Mouse (Mus musculus): ENCODE measurements around the gene Ap5z1. TPM values are rescaled to one million over a fixed set of nuclear protein-coding genes. Genes with fewer than 3 reads are reported as not detected.

Gene Ap5z1
- polyA plus RNA-seq, 1 experiment: 50.6 TPM

GRCm38 (mm10) chr5:142423141-142423540, 40.6 kb upstream of the Ap5z1 start:
- DNase-seq: no peak
- Histone ChIP-seq H3K4me3 (replicated peaks; ENCODE audit: extremely low read depth, low read depth, low read length) (no peak overlapping the region), H3K4me1 (ENCODE audit: control insufficient read depth, insufficient read depth, low read length) (peaks cover 42% of the 10 kb centered on the region)
- 88% methylated on average over 10 of the region's 10 CpGs for WGBS
- TF ChIP-seq POLR2A (IDR thresholded peaks at IDR 0.05; ENCODE audit: borderline replicate concordance, extremely low read depth, low read depth, low read length) (no peak), CTCF (IDR thresholded peaks at IDR 0.05; ENCODE audit: insufficient read depth, low read length) (no peak)

- TF ChIP-seq POLR2A (IDR thresholded peaks at IDR 0.05; ENCODE audit: borderline replicate concordance, extremely low read depth, low read depth, low read length): no peak
- TF ChIP-seq CTCF (IDR thresholded peaks at IDR 0.05; ENCODE audit: insufficient read depth, low read length): no peak
- DNase-seq: no peak
- peaks cover 44% of the 10 kb centered on the region for H3K4me1 ChIP-seq (ENCODE audit: control insufficient read depth, insufficient read depth, low read length)
Measured at GRCm38 (mm10) chr5:142423701-142424100, 40.0 kb upstream of the Ap5z1 start.

GRCm38 (mm10) chr5:142424627-142425349, 39.0 kb upstream of the Ap5z1 start:
- peak; percentile 73 for DNase-seq
- peak overlapping the region; percentile 46 for H3K4me3 ChIP-seq (replicated peaks; ENCODE audit: extremely low read depth, low read depth, low read length)
- peaks cover 44% of the 10 kb centered on the region for H3K4me1 ChIP-seq (ENCODE audit: control insufficient read depth, insufficient read depth, low read length)
- WGBS: 15% methylated on average over 13 of the region's 13 CpGs
- TF ChIP-seq POLR2A (IDR thresholded peaks at IDR 0.05; ENCODE audit: borderline replicate concordance, extremely low read depth, low read depth, low read length) (peak; percentile 36; the same call in 1 of the 2 replicates), CTCF (IDR thresholded peaks at IDR 0.05; ENCODE audit: insufficient read depth, low read length) (no peak)

More at GRCm38 (mm10) chr5:142423701-142424100, 40.0 kb upstream of the Ap5z1 start:
- no peak overlapping the region for H3K4me3 ChIP-seq (replicated peaks; ENCODE audit: extremely low read depth, low read depth, low read length)
- 58% methylated on average over 3 of the region's 3 CpGs for WGBS

- 71% methylated on average over 2 of the region's 2 CpGs for WGBS
- Histone ChIP-seq H3K4me3 (replicated peaks; ENCODE audit: extremely low read depth, low read depth, low read length) (no peak overlapping the region), H3K4me1 (ENCODE audit: control insufficient read depth, insufficient read depth, low read length) (peaks cover 46% of the 10 kb centered on the region)
- DNase-seq: no peak
- no peak for TF ChIP-seq POLR2A (IDR thresholded peaks at IDR 0.05; ENCODE audit: borderline replicate concordance, extremely low read depth, low read depth, low read length)
- TF ChIP-seq CTCF (IDR thresholded peaks at IDR 0.05; ENCODE audit: insufficient read depth, low read length): no peak
Measured at GRCm38 (mm10) chr5:142426476-142426875, 37.3 kb upstream of the Ap5z1 start.

- WGBS: 54% methylated on average over 10 of the region's 10 CpGs
- peaks cover 57% of the 10 kb centered on the region for H3K4me1 ChIP-seq (ENCODE audit: control insufficient read depth, insufficient read depth, low read length)
- no peak for DNase-seq
- TF ChIP-seq POLR2A (IDR thresholded peaks at IDR 0.05; ENCODE audit: borderline replicate concordance, extremely low read depth, low read depth, low read length): no peak
- TF ChIP-seq CTCF (IDR thresholded peaks at IDR 0.05; ENCODE audit: insufficient read depth, low read length): no peak
- no peak overlapping the region for H3K4me3 ChIP-seq (replicated peaks; ENCODE audit: extremely low read depth, low read depth, low read length)
Measured at GRCm38 (mm10) chr5:142427876-142428275, 35.9 kb upstream of the Ap5z1 start.

GRCm38 (mm10) chr5:142428691-142429090, 35.1 kb upstream of the Ap5z1 start:
- no peak for DNase-seq
- Histone ChIP-seq H3K4me3 (replicated peaks; ENCODE audit: extremely low read depth, low read depth, low read length) (no peak overlapping the region), H3K4me1 (ENCODE audit: control insufficient read depth, insufficient read depth, low read length) (peaks cover 61% of the 10 kb centered on the region)
- no peak for TF ChIP-seq CTCF (IDR thresholded peaks at IDR 0.05; ENCODE audit: insufficient read depth, low read length)
- no peak for TF ChIP-seq POLR2A (IDR thresholded peaks at IDR 0.05; ENCODE audit: borderline replicate concordance, extremely low read depth, low read depth, low read length)
- 59% methylated on average over 6 of the region's 6 CpGs for WGBS

- WGBS: 79% methylated on average over 12 of the region's 12 CpGs
- Histone ChIP-seq H3K4me1 (ENCODE audit: control insufficient read depth, insufficient read depth, low read length) (peaks cover 41% of the 10 kb centered on the region), H3K4me3 (replicated peaks; ENCODE audit: extremely low read depth, low read depth, low read length) (no peak overlapping the region)
- TF ChIP-seq POLR2A (IDR thresholded peaks at IDR 0.05; ENCODE audit: borderline replicate concordance, extremely low read depth, low read depth, low read length) (no peak), CTCF (IDR thresholded peaks at IDR 0.05; ENCODE audit: insufficient read depth, low read length) (no peak)
- no peak for DNase-seq
Measured at GRCm38 (mm10) chr5:142431029-142431428, 32.7 kb upstream of the Ap5z1 start.

- Histone ChIP-seq H3K4me3 (replicated peaks; ENCODE audit: extremely low read depth, low read depth, low read length) (no peak overlapping the region), H3K4me1 (ENCODE audit: control insufficient read depth, insufficient read depth, low read length) (peaks cover 34% of the 10 kb centered on the region)
- WGBS: 37% methylated on average over 9 of the region's 9 CpGs
- TF ChIP-seq POLR2A (IDR thresholded peaks at IDR 0.05; ENCODE audit: borderline replicate concordance, extremely low read depth, low read depth, low read length): no peak
- TF ChIP-seq CTCF (IDR thresholded peaks at IDR 0.05; ENCODE audit: insufficient read depth, low read length): no peak
- DNase-seq: no peak
Measured at GRCm38 (mm10) chr5:142431811-142432434, 31.8 kb upstream of the Ap5z1 start.

- 76% methylated on average over 4 of the region's 4 CpGs for WGBS
Measured at GRCm38 (mm10) chr5:142432695-142433094, 31.0 kb upstream of the Ap5z1 start.

GRCm38 (mm10) chr5:142434052-142434451, 29.7 kb upstream of the Ap5z1 start:
- Histone ChIP-seq H3K4me3 (replicated peaks; ENCODE audit: extremely low read depth, low read depth, low read length) (no peak overlapping the region), H3K4me1 (ENCODE audit: control insufficient read depth, insufficient read depth, low read length) (peaks cover 26% of the 10 kb centered on the region)
- DNase-seq: no peak
- TF ChIP-seq POLR2A (IDR thresholded peaks at IDR 0.05; ENCODE audit: borderline replicate concordance, extremely low read depth, low read depth, low read length): no peak
- no peak for TF ChIP-seq CTCF (IDR thresholded peaks at IDR 0.05; ENCODE audit: insufficient read depth, low read length)
- WGBS: 92% methylated on average over 5 of the region's 5 CpGs

More at GRCm38 (mm10) chr5:142432695-142433094, 31.0 kb upstream of the Ap5z1 start:
- H3K4me1 ChIP-seq (ENCODE audit: control insufficient read depth, insufficient read depth, low read length): peaks cover 26% of the 10 kb centered on the region
- TF ChIP-seq CTCF (IDR thresholded peaks at IDR 0.05; ENCODE audit: insufficient read depth, low read length) (no peak), POLR2A (IDR thresholded peaks at IDR 0.05; ENCODE audit: borderline replicate concordance, extremely low read depth, low read depth, low read length) (no peak)
- no peak for DNase-seq
- H3K4me3 ChIP-seq (replicated peaks; ENCODE audit: extremely low read depth, low read depth, low read length): no peak overlapping the region

All from lung, adult 2 months (tissue).